ENCODE assay signal across 16 mouse cellular contexts in the genomic region with DNA sequence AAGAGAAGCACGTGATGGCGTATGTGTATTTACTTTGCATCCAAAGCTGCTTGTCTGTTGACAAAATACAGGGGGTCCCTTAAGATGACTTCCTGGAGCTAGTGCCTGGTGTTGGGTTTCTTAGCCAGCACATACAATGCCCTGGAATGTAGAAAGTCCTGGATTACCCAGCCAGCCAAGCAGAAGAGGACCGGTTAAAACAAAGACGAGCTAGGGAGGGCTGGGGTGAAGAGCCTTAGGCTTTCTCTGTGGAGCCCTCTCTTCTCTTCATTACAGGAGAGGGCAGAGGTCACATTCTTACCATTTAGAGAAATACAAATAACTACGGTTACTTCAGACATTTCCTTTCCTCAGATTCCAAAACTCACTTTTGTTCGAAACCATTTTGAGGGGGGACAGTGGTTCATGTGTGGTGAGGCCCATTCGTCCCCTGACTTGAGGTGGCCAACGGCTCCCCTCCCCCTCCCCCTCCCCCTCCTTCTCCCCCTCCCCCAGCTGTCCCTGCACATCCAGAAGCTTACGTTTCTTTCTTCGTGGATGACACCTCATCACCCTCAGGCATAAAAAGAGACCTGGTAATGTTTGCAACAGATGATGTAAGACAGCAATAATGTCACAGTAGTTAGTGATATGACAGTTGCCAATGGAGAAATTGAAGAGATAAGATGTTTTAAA.
A peak's percentile ranks its signal among the peaks of the same experiment; 100 is the strongest.
DNase-seq lines count a peak whose midpoint lies in the region; ATAC-seq and TF ChIP-seq lines count a peak whose summit lies in the region.
"Had no signal": no experiment of that assay in that cellular context is flagged by ENCODE, and none has a peak within 500 bp of the region (broad histone marks: within the 10 kb centered on the region; RNA-seq: fewer than 3 reads in every experiment).

No protein-coding gene starts in this region.

- TF ChIP-seq CTCF in Patski (IDR thresholded peaks at IDR 0.05) = no peak

- H3K9ac ChIP-seq in kidney, embryonic 15.5 days = no peak overlapping the region
- H3K9ac ChIP-seq: neural tube, embryonic 12.5 days had no signal

- no peak overlapping the region for H3K27ac ChIP-seq in kidney, embryonic 15.5 days
- H3K27ac ChIP-seq in limb, embryonic 10.5 days = no peak overlapping the region
- H3K27ac ChIP-seq: heart, adult 2 months; neural tube, embryonic 12.5 days had no signal

- peak; percentile 73 for ATAC-seq in kidney, embryonic 15.5 days (replicated peaks; ENCODE audit: low FRiP score)
- ATAC-seq in Patski = peak; percentile 77
- ATAC-seq: CD4-positive, CD25-positive, alpha-beta regulatory T cell, adult 4 months had no signal

- in situ Hi-C loops in Patski (cut with MboI; ENCODE audit: low pct_unique_long_range_greater_than_20kb) = no loop called here

- peaks cover 5% of the 10 kb centered on the region; the same call in 1 of the 2 replicates for H3K4me1 ChIP-seq in kidney, embryonic 15.5 days
- peaks cover 12% of the 10 kb centered on the region for H3K4me1 ChIP-seq in limb, embryonic 10.5 days
- H3K4me1 ChIP-seq: neural tube, embryonic 12.5 days had no signal

- no peaks in the 10 kb centered on the region for H3K9me3 ChIP-seq in kidney, embryonic 15.5 days (replicated peaks)
- H3K9me3 ChIP-seq in limb, embryonic 10.5 days (replicated peaks) = no peaks in the 10 kb centered on the region
- H3K9me3 ChIP-seq: neural tube, embryonic 12.5 days had no signal

- 28% methylated on average over 10 of the region's 10 CpGs for WGBS in kidney, embryonic 15.5 days
- WGBS in limb, embryonic 10.5 days = 42% methylated on average over 10 of the region's 10 CpGs

- DNase-seq in kidney, postnatal 14 days = no peak
- no peak for DNase-seq in Patski (ENCODE audit: low read depth, low spot score)
- peak; percentile 57 for DNase-seq in embryo, embryonic 11 days
- peak; percentile 28 for DNase-seq in limb, embryonic 10.5 days (ENCODE audit: low spot score)
- DNase-seq in layer of hippocampus, adult 11-12 months (ENCODE audit: low spot score) = no peak
- no peak for DNase-seq in layer of hippocampus, adult 9-10 months (ENCODE audit: low spot score)
- DNase-seq: cerebellum, postnatal 10 days; heart, adult 2 months; heart, postnatal 14 days; kidney, adult 18-20 months; right cerebral cortex, adult 18-20 months; thymus, adult 2 months had no signal

- no peaks in the 10 kb centered on the region for H3K36me3 ChIP-seq in kidney, embryonic 15.5 days
- no peaks in the 10 kb centered on the region for H3K36me3 ChIP-seq in limb, embryonic 10.5 days
- H3K36me3 ChIP-seq: neural tube, embryonic 12.5 days had no signal

- no peak overlapping the region for H3K4me3 ChIP-seq in kidney, embryonic 15.5 days (replicated peaks)
- no peak overlapping the region for H3K4me3 ChIP-seq in limb, embryonic 10.5 days
- H3K4me3 ChIP-seq: heart, adult 2 months; megakaryocyte, embryonic 14.5 days; neural tube, embryonic 12.5 days had no signal

- H3K4me2 ChIP-seq in kidney, embryonic 15.5 days = no peak overlapping the region
- H3K4me2 ChIP-seq: neural tube, embryonic 12.5 days had no signal

- POLR2A ChIA-PET in Patski (lab: Charles Lee) = interaction anchor here (1.1 kb wide), 1 partner anchor 12 kb away, joined by 4 read pairs; no protein-coding TSS in a partner anchor

- CTCF ChIA-PET in Patski (lab: Charles Lee) = interaction anchor here (1.2 to 1.6 kb wide), 4 partner anchors 13 to 74 kb away, joined by 3 to 4 read pairs (median 3); no protein-coding TSS in a partner anchor

- no peaks in the 10 kb centered on the region for H3K27me3 ChIP-seq in kidney, embryonic 15.5 days
- no peaks in the 10 kb centered on the region for H3K27me3 ChIP-seq in Patski
- no peaks in the 10 kb centered on the region for H3K27me3 ChIP-seq in limb, embryonic 10.5 days (ENCODE audit: low read depth, poor library complexity, severe bottlenecking)
- H3K27me3 ChIP-seq: megakaryocyte, embryonic 14.5 days; neural tube, embryonic 12.5 days had no signal

Comparison
In these comparisons a context has a peak if more than half of its experiments do, and no peak if none do; other contexts are left out.
1. DNase-seq: peak in embryo, embryonic 11 days (single experiment) and limb, embryonic 10.5 days (single experiment); none in kidney, postnatal 14 days (single experiment), Patski (single experiment), layer of hippocampus, adult 11-12 months (single experiment) and layer of hippocampus, adult 9-10 months (single experiment).